In the genomic region with DNA sequence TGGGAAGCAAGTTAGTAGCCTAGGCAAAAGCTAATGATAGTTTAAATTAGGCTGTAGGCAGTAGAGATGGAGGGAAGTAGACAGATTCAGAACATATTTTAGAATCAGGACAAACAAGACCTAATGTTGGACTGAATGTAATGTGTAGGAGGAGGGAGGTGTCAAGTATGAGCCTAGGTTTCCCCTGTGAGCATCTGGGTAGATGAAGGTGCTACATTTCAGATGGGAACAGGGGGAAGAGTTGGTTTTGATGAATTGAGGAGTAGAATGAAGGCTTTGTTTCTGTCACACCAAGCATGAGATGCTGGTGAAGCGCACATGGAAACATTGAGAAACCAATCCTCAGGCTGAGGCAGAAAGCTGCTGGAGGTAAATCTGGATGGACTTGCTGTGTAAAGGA, we compare ENCODE assay signal across 23 mouse cellular contexts.
"Had no signal": no experiment of that assay in that cellular context is flagged by ENCODE, and none has a peak within 500 bp of the region (broad histone marks: within the 10 kb centered on the region; RNA-seq: fewer than 3 reads in every experiment).

No protein-coding gene starts in this region.

- H3K4me3 ChIP-seq: heart, embryonic 10.5 days; heart, embryonic 12.5 days; hindbrain, embryonic 13.5 days; hindbrain, embryonic 15.5 days; kidney, embryonic 15.5 days; limb, embryonic 13.5 days; limb, embryonic 15.5 days; liver, embryonic 12.5 days had no signal

- H3K4me1 ChIP-seq: heart, embryonic 10.5 days; hindbrain, embryonic 13.5 days; hindbrain, embryonic 15.5 days; kidney, embryonic 15.5 days; limb, embryonic 13.5 days; limb, embryonic 15.5 days had no signal

- DNase-seq: gastrocnemius, postnatal 14 days; gastrocnemius, postnatal 36 days; heart, adult 18-20 months; heart, postnatal 10 days; kidney, adult 11 months; kidney, adult 2 months; kidney, adult 9 months; kidney, postnatal 14 days; kidney, postnatal 36 days; layer of hippocampus, adult 9-11 months; layer of hippocampus, postnatal 36 days; left cerebral cortex, postnatal 4 days had no signal

- H3K27ac ChIP-seq: heart, embryonic 10.5 days; hindbrain, embryonic 13.5 days; hindbrain, embryonic 15.5 days; hindbrain, postnatal 0 days; kidney, embryonic 15.5 days; kidney, postnatal 0 days; limb, embryonic 13.5 days; limb, embryonic 15.5 days; liver, embryonic 12.5 days; liver, embryonic 14.5 days had no signal
